Mouse (Mus musculus): ENCODE results near the gene Gas2l1.

DNA sequence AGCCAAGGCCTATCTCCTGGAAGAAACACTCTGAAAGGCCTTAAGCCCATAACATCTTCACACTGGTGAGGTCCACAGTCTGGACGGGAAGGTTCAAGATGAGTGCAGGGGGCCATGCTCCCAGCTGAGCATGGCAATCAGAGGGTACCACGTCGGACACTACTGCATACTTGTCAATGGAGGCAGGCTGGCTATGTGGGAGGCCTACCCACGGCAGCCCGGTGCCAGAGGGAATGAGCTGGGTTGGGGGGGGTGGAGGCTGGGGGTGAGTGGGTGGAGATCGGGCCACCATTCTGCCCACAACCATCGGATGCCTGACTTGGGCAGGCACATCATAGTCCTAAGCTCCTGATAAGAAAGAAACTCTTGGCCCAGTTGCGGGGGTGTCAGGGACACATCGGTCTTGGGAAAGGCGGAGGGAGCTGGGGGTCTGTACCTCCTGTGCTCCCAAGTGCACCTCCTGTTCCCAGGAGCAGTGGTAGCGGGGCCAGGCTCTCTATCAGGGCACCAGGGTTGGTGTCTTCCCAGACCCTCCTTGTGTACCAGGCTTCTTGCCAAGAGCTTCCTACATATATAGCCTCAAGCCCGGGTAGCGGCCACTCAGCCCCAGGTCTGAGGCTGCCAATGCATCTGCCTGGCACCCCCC lies 2.1 kb downstream of the Gas2l1 start:
- TF ChIP-seq POU5F1 (IDR thresholded peaks at IDR 0.05; ENCODE audit: borderline replicate concordance, low read length), result no peak
- TF ChIP-seq CTCF (conservative IDR thresholded peaks at IDR 0.05; ENCODE audit: low read length), result no peak
